Mouse (Mus musculus) right cerebral cortex, postnatal 10 days (tissue): ENCODE results near the gene Micu2.
"Not testable (repeated sequence)": the region's sequence is repeated elsewhere in the genome, so short reads cannot be mapped to it uniquely, and the experiment has no call there.

Source experiments
- DNase-seq, 2 experiments: peaks; one replicate each; pipeline ENCODE4 v3.0.0; 2021; ENCODE audit warnings: low spot score in 2 of 2

Gene Micu2

GRCm38 (mm10) chr14:57961861-57962260, 37.2 kb downstream of the Micu2 start:
- no peak for DNase-seq

- DNase-seq, result peak in 1 of 2 experiments; percentile 32
Observed at GRCm38 (mm10) chr14:57951089-57951488, 48.0 kb downstream of the Micu2 start.

GRCm38 (mm10) chr14:57945834-57946233, 53.2 kb downstream of the Micu2 start:
- DNase-seq, result no peak

- no peak for DNase-seq
Observed at GRCm38 (mm10) chr14:57937297-57937696, 61.8 kb downstream of the Micu2 start.

GRCm38 (mm10) chr14:57934666-57935065, 64.4 kb downstream of the Micu2 start:
- no peak for DNase-seq

GRCm38 (mm10) chr14:57933608-57934007, 65.5 kb downstream of the Micu2 start:
- DNase-seq, result no peak

GRCm38 (mm10) chr14:57932881-57933443, 66.1 kb downstream of the Micu2 start:
- DNase-seq, result no peak

- no peak for DNase-seq
Observed at GRCm38 (mm10) chr14:57921428-57922131, 77.5 kb downstream of the Micu2 start.

GRCm38 (mm10) chr14:57920568-57921310, 78.3 kb downstream of the Micu2 start:
- no peak for DNase-seq

GRCm38 (mm10) chr14:57919148-57919875, 79.8 kb downstream of the Micu2 start:
- DNase-seq, result no peak

- no peak for DNase-seq
Observed at GRCm38 (mm10) chr14:57915341-57915740, 83.7 kb downstream of the Micu2 start.

- DNase-seq, result not testable (repeated sequence)
Observed at GRCm38 (mm10) chr14:57912211-57913007, 86.7 kb downstream of the Micu2 start.

GRCm38 (mm10) chr14:57911787-57912186, 87.3 kb downstream of the Micu2 start:
- not testable (repeated sequence) for DNase-seq

GRCm38 (mm10) chr14:57911316-57911715, 87.7 kb downstream of the Micu2 start:
- DNase-seq, result no peak

- peak; percentile 86 to 91 for DNase-seq
Observed at GRCm38 (mm10) chr14:57910501-57911068, 88.5 kb downstream of the Micu2 start.

- DNase-seq, result no peak
Observed at GRCm38 (mm10) chr14:57909297-57909696, 89.8 kb downstream of the Micu2 start.

GRCm38 (mm10) chr14:57908431-57908830, 90.6 kb downstream of the Micu2 start:
- DNase-seq, result no peak

GRCm38 (mm10) chr14:57901998-57902397, 97.1 kb downstream of the Micu2 start:
- no peak for DNase-seq

- no peak for DNase-seq
Observed at GRCm38 (mm10) chr14:57896882-57897281, 102.2 kb downstream of the Micu2 start.

- DNase-seq, result not testable (repeated sequence)
Observed at GRCm38 (mm10) chr14:57896088-57896871, 102.8 kb downstream of the Micu2 start.
